Mouse (Mus musculus): Measurements from ENCODE around the gene Ano6. TPM values are rescaled to one million over a fixed set of nuclear protein-coding genes. Genes with fewer than 3 reads are reported as not detected.
"Not testable (repeated sequence)": the region's sequence is repeated elsewhere in the genome, so short reads cannot be mapped to it uniquely, and the experiment has no call there.

Gene Ano6
- polyA plus RNA-seq, 1 experiment from 2014 or later, result 34.9 TPM

DNA sequence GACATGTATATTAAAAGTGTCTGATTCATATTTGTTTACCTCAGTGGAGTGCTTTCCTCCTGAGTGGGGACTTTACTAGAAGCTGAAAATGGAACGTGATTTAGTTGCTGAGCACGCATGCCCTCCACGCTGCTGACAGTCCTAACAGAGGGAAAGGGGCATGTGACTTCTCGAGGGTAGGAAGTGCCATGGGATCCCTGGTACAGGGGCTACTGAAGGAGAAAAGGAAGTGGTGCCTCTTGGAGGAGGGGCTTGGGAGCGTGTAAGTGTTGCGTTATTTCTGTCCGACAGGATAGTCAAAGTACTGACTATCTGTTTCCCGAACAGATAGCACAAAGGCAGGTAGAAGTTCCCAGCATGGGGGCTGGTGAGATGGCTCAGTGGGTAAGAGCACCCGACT lies 31.5 kb downstream of the Ano6 start:
- no peak for ATAC-seq (ENCODE audit: low FRiP score, low read depth)
- no peak overlapping the region for H3K4me3 ChIP-seq
- H3K9ac ChIP-seq, result no peak overlapping the region
- peaks cover 4% of the 10 kb centered on the region; the same call in 1 of the 2 replicates for H3K4me1 ChIP-seq
- H3K4me2 ChIP-seq (replicated peaks), result no peak overlapping the region
- H3K27ac ChIP-seq, result no peak overlapping the region
- H3K9me3 ChIP-seq, result no peaks in the 10 kb centered on the region
- H3K36me3 ChIP-seq, result 0 out of 2 replicates have a peak, but pooled peaks cover 3% of the 10 kb centered on the region
- no peaks in the 10 kb centered on the region for H3K27me3 ChIP-seq (replicated peaks)
- 93% methylated on average over 9 of the region's 9 CpGs for WGBS

DNA sequence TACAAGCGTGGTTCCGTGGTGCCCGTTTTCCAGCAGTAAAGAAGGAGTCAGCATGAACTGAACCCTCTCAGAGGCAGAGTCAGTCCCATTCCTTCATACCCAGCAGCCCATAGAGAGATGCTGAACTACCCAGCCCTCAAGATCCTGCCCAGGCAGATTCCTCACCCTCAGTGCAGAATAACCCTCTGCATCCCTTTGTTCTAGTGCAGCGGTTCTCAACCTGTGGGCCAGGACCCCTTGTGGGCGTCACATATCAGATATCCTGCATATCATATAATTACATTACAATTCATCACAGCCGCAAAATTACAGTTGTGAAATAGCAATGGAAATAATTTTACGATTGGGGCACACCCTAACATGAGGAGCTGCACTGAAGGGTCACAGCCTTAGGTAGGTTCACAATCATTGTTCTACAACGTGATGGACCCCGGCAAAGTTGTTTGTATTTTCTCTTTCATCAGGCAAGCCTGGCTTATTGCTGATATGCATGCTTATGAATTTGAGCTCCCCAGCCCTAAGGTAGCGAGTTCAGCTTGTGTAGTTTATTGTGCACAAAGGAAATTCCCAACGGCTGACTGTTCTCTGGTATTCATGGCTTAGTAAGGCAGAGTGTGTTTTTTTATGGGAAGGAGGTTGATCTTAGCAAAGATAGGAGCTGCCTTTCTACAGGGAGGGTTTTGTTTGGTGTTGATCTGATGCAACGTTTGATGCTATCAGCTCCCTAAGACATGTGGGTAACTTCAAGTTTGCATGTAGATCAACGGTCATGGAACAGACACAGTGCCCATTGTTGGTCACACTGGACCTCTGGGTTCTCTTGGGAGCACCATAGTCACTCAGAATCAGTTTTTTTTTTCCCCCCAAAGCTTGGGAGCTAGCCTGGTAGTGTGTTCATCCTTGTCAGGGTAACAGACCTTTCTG lies 33.0 kb downstream of the Ano6 start:
- Histone ChIP-seq H3K4me1 (peaks cover 18% of the 10 kb centered on the region), H3K4me3 (no peak overlapping the region), H3K27ac (no peak overlapping the region), H3K4me2 (replicated peaks) (no peak overlapping the region), H3K9ac (no peak overlapping the region), H3K36me3 (0 out of 2 replicates have a peak, but pooled peaks cover 3% of the 10 kb centered on the region), H3K9me3 (no peaks in the 10 kb centered on the region), H3K27me3 (replicated peaks) (no peaks in the 10 kb centered on the region)
- 87% methylated on average over 13 of the region's 13 CpGs for WGBS
- no peak for ATAC-seq (ENCODE audit: low FRiP score, low read depth)

DNA sequence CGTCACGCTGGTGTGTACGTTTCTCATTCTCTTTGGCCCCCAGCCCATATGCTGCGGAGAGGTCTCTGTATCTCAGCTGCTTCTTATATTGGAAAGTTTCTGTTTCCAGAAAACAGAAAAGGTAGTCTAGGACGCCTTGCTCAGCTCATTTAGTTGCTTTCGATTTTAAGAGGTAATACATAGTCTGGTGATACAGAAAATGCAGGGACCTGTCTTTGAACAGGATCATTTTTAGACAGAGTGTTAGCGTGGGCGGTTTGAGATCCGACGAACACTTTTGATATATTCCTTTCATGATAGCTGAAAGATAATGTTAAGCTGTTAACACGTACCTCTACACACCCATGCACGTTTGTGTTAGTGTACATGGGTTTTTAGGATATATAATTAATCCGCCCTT lies 35.9 kb downstream of the Ano6 start:
- Histone ChIP-seq H3K27ac (no peak overlapping the region), H3K4me1 (peaks cover 31% of the 10 kb centered on the region), H3K4me2 (replicated peaks) (no peak overlapping the region), H3K36me3 (no peaks in the 10 kb centered on the region), H3K9ac (no peak overlapping the region), H3K27me3 (replicated peaks) (no peaks in the 10 kb centered on the region), H3K4me3 (no peak overlapping the region), H3K9me3 (no peaks in the 10 kb centered on the region)
- WGBS, result 90% methylated on average over 13 of the region's 13 CpGs
- no peak for ATAC-seq (ENCODE audit: low FRiP score, low read depth)

DNA sequence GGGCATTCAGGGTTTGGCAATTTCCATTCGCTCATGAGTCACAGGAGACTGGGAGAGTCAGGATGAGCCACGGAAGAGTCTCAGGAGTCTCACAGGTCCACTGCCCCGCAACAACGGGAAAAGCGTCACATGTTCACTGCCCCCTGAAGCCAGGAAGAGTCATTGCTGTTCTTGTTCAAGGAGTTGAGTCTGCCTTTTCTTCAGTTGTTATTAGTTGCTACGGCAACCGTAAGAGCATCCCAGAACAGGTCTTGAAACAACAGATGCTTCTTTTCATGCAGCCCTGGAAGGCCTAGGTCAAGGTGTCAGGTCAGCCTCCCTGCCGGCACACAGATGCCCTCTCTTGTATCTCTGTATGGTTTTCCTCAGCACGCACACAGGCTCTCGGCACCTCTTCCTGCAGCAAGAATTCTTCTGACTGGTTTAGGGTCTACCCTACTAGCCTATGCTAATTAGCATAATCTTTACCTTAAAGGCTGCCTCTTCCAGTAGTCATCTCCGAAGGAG lies 36.9 kb downstream of the Ano6 start:
- H3K4me3 ChIP-seq, result no peak overlapping the region
- 12% methylated on average over 11 of the region's 11 CpGs for WGBS
- no peaks in the 10 kb centered on the region for H3K9me3 ChIP-seq
- no peaks in the 10 kb centered on the region for H3K27me3 ChIP-seq (replicated peaks)
- no peak overlapping the region for H3K9ac ChIP-seq
- peak overlapping the region; percentile 38 for H3K4me2 ChIP-seq (replicated peaks)
- peaks cover 31% of the 10 kb centered on the region for H3K4me1 ChIP-seq
- H3K36me3 ChIP-seq, result no peaks in the 10 kb centered on the region
- no peak overlapping the region for H3K27ac ChIP-seq
- peak; percentile 48 for ATAC-seq (ENCODE audit: low FRiP score, low read depth)

DNA sequence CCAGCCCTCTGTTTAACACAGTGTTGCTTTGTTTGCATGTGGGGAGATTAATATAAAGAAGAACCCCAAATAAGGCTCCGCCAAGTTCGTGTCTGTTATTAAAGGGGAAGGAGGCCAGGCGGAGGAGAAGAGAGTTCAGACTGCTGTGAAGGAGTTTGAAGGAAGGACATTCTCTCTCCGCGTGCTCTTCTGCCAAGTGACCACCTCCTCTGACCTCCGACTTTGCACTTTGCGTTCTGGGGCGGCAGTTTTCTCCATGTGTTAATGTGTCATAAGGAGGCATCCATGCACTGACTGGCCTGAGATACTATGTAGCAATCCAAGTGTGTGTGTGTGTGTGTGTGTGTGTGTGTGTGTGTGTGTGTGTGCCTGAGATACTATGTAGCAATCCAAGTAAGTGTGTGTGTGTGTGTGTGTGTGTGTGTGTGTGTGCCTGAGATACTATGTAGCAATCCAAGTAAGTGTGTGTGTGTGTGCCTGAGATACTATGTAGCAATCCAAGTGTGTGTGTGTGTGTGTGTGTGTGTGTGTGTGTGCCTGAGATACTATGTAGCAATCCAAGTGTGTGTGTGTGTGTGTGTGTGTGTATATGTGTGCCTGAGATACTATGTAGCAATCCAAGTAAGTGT lies 37.5 kb downstream of the Ano6 start:
- H3K36me3 ChIP-seq; H3K27me3 ChIP-seq (replicated peaks); ATAC-seq (ENCODE audit: low FRiP score, low read depth); H3K4me3 ChIP-seq; H3K9me3 ChIP-seq; H3K27ac ChIP-seq; H3K9ac ChIP-seq: not testable (repeated sequence)
- WGBS, result 26% methylated on average over 8 of the region's 8 CpGs
- Histone ChIP-seq H3K4me1 (peaks cover 31% of the 10 kb centered on the region), H3K4me2 (replicated peaks) (peak overlapping the region; percentile 38)

DNA sequence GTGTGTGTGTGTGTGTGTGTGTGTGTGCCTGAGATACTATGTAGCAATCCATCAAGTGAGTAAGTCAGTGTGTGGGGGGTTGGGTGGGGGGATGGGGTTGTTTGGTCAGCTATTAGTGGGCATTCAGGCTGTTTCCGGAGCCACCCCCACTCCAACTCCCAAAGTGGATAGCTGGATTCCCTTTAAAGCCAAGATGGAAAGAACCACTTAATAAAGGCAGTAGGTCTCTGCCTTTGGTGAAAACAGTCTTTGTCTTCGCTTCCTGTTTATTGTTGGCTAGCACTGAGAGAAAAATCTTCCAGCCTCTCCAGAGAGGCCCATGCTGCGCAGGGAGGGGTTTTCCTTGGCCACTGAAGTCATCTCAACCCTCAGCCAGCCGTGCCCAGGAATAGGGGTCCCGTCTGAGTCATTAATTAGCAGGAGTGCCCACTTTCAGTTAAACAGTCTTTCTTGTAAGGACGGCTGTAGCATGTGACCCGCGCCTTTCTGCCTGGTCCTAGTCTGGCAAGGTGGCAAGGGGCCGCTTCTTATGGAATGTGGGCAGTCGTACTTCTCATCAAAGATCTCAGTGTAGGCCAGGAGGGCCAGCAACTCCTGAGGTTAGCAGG lies 38.1 kb downstream of the Ano6 start:
- Histone ChIP-seq H3K27ac (no peak overlapping the region), H3K4me3 (no peak overlapping the region), H3K27me3 (replicated peaks) (no peaks in the 10 kb centered on the region), H3K9ac (no peak overlapping the region), H3K4me2 (replicated peaks) (0 out of 2 replicates have a peak overlapping the region, but pooled peaks have one; percentile 0), H3K9me3 (no peaks in the 10 kb centered on the region), H3K36me3 (no peaks in the 10 kb centered on the region), H3K4me1 (peaks cover 31% of the 10 kb centered on the region)
- 31% methylated on average over 10 of the region's 10 CpGs for WGBS
- ATAC-seq (ENCODE audit: low FRiP score, low read depth), result 0 out of 2 replicates have a peak, but pooled peaks have one; percentile 21

DNA sequence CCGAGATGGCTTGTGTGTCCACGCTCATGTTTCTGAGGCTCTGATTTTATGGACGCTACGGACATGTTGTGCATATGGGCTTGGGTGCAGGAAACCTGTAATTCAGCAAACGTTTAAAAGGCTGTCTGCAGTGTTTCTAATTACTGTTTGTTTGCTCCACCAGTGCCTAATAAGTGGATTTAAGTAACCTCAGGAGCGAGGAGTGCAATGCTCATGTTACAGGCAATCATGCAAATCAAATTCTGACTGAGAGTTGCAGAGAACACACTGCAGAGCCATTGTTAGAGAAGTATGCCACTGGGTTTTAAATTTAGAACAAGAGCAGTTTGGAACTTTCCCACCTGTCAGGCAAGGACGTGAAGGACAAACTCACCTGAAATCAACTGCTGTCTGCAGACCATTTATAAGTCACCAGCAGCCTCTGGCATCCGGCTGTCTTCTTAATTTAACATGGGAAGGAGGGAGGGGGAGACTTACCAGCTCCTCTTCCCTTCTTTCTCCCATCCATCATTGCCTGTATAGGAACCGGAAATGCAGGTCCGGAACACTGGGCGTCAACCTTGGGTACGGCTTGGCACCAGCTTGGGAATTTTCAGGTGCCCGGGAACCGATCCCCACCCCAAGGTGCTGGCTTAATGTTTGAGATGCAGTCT lies 39.0 kb downstream of the Ano6 start:
- no peak overlapping the region for H3K4me2 ChIP-seq (replicated peaks)
- no peak overlapping the region for H3K27ac ChIP-seq
- peaks cover 31% of the 10 kb centered on the region for H3K4me1 ChIP-seq
- 68% methylated on average over 14 of the region's 14 CpGs for WGBS
- no peak for ATAC-seq (ENCODE audit: low FRiP score, low read depth)
- no peak overlapping the region for H3K9ac ChIP-seq
- H3K4me3 ChIP-seq, result no peak overlapping the region
- no peaks in the 10 kb centered on the region for H3K9me3 ChIP-seq
- H3K36me3 ChIP-seq, result no peaks in the 10 kb centered on the region
- no peaks in the 10 kb centered on the region for H3K27me3 ChIP-seq (replicated peaks)

DNA sequence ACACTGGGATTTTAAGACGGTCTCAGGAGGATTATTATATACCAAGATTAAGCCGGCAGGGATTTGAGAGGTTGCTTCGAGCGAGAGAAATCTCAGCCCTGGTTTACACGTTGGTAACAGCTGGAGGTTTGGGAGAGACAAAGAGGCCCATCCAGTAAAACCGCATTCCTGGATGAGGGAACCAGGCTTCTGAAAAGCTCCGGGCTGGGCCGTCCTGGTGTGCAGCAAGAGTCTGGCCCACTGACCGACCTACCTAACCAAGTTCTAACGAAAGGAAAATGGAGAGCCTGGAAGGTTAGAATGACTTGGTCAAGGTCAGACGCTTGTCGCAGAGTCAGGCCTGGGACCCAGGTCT lies 39.5 kb downstream of the Ano6 start:
- WGBS, result 62% methylated on average over 12 of the region's 12 CpGs
- H3K9me3 ChIP-seq, result no peaks in the 10 kb centered on the region
- ATAC-seq (ENCODE audit: low FRiP score, low read depth), result no peak

DNA sequence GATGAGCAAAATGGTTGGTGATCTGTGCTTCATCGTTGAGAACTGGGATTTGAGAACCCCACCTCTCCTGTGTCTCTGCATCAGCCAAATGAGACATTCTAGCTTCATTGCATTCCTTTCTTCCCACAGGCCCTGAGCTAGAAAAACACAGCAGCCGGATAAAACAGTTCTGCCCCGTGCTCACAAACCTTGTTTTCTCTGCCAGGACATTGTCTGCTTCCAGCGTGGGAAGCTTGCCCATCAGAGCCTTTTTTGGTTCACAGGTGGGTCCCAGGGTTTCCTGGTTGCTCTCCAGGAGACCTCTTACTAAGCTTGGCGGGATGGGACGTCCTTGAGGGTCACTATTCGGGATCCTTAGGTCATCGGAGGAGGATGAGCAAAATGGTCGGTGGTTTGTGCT lies 42.6 kb downstream of the Ano6 start:
- Histone ChIP-seq H3K4me1 (peaks cover 16% of the 10 kb centered on the region), H3K9me3 (no peaks in the 10 kb centered on the region), H3K9ac (no peak overlapping the region), H3K27ac (no peak overlapping the region), H3K4me3 (no peak overlapping the region), H3K4me2 (replicated peaks) (no peak overlapping the region), H3K27me3 (replicated peaks) (no peaks in the 10 kb centered on the region), H3K36me3 (no peaks in the 10 kb centered on the region)
- ATAC-seq (ENCODE audit: low FRiP score, low read depth), result no peak
- WGBS, result 83% methylated on average over 9 of the region's 9 CpGs

More for the DNA sequence above, 39.5 kb downstream of the Ano6 start:
- H3K9ac ChIP-seq, result no peak overlapping the region
- no peaks in the 10 kb centered on the region for H3K36me3 ChIP-seq
- H3K4me1 ChIP-seq, result peaks cover 31% of the 10 kb centered on the region
- no peak overlapping the region for H3K4me2 ChIP-seq (replicated peaks)
- H3K27me3 ChIP-seq (replicated peaks), result no peaks in the 10 kb centered on the region
- no peak overlapping the region for H3K27ac ChIP-seq
- H3K4me3 ChIP-seq, result no peak overlapping the region

DNA sequence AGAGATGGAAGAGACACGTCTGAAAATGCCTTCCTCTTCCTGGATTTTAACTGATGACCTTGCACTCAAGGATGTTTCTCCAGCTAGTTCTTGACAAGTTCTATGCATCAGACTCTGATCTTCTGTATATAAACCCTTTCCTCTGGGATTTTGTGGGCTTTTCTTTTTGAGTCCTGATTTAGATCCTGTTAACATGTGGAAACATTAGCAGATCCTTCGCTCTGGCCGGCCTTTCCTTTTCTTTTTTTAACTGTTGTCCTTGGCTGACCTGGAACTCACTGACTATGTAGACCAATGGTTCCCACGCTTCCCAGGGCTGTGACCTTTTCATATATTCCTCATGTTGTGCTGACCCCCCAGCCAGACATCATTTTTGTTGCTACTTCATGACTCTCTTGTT lies 45.4 kb downstream of the Ano6 start:
- no peaks in the 10 kb centered on the region for H3K9me3 ChIP-seq
- H3K4me2 ChIP-seq (replicated peaks), result no peak overlapping the region
- H3K27ac ChIP-seq, result no peak overlapping the region
- H3K27me3 ChIP-seq (replicated peaks), result no peaks in the 10 kb centered on the region
- H3K36me3 ChIP-seq, result no peaks in the 10 kb centered on the region
- H3K4me3 ChIP-seq, result no peak overlapping the region
- no peak for ATAC-seq (ENCODE audit: low FRiP score, low read depth)
- 0 out of 2 replicates have a peak, but pooled peaks cover 2% of the 10 kb centered on the region for H3K4me1 ChIP-seq
- whole genome bisulfite sequencing, result 78% methylated on average over 4 of the region's 4 CpGs
- no peak overlapping the region for H3K9ac ChIP-seq

DNA sequence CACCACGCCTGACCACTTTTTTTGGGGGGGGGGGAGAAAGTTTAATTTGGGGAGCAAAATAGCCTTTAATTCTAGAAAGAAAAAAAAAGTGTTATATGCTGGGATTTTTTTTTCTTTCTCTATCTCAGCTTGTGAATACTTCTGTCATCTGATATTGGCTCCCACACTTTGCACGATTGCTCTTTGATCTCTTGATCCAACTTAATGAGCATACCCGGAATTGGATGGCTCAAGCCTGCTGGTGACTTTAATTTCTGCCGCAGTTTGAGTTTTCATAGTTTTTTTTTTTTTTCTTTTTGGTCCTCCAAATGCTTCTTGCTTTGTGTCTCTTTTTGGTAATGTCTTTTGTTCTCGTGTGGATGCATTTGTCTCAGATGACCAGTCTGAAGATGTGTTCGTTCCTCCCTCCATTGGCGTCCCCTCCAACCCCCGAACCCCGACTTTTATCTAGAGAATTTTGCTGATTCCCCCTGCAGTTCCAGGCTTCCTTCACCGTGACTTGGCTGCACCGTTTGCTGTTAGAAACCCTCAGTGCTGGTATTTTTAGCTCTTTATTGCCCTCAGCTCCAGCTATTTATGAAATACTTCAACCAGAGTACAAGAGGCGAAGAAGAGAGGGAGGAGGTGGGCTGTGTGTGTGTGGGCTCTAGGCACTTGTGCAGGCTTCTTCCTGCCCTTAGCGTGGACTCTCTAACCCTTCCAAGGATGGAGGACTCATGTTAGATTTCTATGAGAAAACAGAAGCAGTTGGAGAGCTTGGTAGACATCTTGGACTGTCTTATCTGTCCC lies 46.2 kb downstream of the Ano6 start:
- WGBS, result 57% methylated on average over 13 of the region's 13 CpGs
- no peak for ATAC-seq (ENCODE audit: low FRiP score, low read depth)

More for the DNA sequence above, 46.2 kb downstream of the Ano6 start:
- no peak overlapping the region for H3K27ac ChIP-seq
- no peak overlapping the region for H3K9ac ChIP-seq
- H3K4me1 ChIP-seq, result 0 out of 2 replicates have a peak, but pooled peaks cover 2% of the 10 kb centered on the region
- H3K4me3 ChIP-seq, result no peak overlapping the region
- H3K27me3 ChIP-seq (replicated peaks), result no peaks in the 10 kb centered on the region
- H3K4me2 ChIP-seq (replicated peaks), result no peak overlapping the region
- H3K36me3 ChIP-seq, result no peaks in the 10 kb centered on the region
- H3K9me3 ChIP-seq, result no peaks in the 10 kb centered on the region
